Mouse (Mus musculus): ENCODE data around the gene Pax6.

Pax6 gene

DNA sequence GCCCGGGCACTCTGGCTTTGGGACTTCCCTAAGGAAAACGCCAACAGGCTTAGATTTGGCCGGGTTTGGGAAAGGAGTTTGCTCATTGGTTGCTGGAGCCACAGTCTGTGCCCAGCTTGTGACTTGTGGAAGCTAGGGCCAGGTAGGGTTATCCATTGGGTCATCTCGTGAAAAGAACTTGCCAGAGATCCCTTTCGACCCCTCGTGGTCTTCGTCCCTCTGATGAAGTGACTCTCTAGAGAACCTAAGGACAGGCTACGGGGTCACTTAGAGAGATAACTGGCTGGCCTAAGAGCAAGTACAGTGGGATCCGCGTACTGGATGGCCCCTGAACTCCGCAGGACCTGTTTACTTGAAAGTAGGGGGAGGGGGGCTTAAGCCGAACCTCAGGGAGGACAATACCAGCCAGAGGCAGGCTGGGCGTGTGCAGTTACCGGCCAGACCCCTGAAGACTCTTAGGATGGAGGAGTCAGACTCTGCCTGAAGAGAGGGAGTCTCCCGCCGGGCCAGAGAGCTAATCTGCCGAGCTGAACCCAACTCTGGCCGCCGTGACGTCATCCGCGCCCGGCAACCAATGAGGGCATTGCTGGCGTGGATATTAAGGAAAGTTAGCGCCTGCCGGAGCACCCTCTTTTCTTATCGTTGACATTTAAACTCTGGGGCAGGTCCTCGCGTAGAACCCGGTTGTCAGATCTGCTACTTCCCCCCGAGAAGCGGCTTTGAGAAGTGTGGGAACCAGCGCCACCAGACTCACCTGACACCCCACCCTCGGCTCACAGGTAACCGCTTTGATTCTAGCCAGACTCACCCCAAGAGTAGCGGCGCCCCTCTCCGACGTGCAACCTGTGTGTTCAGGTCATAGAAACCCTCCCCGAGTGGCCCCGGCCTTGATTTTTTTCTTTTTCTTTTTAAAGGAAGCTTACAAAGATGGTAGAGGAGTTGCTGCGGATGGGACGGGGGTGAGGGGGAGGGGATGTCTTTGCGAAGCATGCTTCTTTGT lies at the start of gene Pax6:
TSS of gene Pax6 (plus strand) at position 630 of the 1,000 bp plus-strand sequence.
- no peak for DNase-seq (ENCODE audit: low spot score)

DNA sequence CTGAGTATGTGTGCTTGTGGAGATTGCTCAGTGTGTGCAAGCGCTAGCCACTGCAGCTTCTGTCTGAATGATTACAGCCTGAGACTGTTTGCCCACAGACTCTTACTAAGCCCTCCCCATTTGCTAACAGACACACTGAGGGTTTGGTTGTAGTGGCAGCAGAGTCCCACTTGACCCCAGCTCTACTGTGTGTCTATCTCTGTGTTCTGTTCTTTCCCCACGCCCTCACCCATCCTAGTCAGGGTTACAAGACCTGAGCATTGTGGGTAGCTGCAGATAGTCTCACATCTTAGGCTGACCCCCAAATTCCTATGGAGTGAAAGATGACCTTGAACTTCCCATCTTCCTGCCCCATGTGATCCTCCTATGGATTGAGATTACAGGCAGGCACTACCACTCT lies 19.8 kb upstream of the Pax6 start:
- no peak for DNase-seq (ENCODE audit: low spot score)

DNA sequence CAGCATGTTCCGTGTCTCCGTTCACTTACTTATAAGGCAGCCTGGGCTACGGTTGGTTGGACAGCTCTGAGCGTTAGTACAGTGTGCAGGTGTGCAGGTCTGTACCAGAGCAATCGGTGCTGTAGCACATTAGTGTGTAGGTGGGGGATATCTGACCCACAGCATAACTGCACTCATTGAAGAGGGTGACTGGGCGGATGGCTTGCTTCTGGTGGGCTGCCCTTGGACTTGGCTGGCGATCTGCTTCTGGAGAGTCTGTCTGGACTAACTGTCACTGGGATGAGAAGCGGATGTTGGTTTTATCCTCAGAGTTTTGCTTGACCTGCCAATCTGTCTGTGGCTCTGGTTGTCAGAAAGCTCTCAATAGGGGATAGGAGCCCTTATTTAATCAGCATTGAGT lies 12.2 kb upstream of the Pax6 start:
- no peak for DNase-seq (ENCODE audit: low spot score)

DNA sequence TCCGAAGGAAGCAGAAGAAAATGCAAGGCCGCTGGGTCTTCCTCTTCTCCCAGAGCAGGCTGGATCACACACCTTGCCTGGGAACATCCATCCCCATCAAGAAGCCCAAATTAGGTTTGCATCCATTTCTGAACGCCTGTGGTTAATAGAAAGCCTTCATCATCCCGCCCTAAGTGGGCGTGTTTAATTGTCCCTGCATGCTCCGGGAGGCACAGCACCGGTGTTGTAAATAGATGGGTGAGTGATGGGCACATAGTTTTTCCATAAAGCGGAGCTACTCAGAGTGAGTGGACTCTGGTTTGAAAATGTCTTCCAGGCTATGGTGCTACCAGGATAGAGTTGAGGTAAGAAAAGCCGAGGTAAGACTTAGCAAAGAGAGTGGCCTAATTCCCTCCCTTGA lies 9.3 kb upstream of the Pax6 start:
- no peak for DNase-seq (ENCODE audit: low spot score)

DNA sequence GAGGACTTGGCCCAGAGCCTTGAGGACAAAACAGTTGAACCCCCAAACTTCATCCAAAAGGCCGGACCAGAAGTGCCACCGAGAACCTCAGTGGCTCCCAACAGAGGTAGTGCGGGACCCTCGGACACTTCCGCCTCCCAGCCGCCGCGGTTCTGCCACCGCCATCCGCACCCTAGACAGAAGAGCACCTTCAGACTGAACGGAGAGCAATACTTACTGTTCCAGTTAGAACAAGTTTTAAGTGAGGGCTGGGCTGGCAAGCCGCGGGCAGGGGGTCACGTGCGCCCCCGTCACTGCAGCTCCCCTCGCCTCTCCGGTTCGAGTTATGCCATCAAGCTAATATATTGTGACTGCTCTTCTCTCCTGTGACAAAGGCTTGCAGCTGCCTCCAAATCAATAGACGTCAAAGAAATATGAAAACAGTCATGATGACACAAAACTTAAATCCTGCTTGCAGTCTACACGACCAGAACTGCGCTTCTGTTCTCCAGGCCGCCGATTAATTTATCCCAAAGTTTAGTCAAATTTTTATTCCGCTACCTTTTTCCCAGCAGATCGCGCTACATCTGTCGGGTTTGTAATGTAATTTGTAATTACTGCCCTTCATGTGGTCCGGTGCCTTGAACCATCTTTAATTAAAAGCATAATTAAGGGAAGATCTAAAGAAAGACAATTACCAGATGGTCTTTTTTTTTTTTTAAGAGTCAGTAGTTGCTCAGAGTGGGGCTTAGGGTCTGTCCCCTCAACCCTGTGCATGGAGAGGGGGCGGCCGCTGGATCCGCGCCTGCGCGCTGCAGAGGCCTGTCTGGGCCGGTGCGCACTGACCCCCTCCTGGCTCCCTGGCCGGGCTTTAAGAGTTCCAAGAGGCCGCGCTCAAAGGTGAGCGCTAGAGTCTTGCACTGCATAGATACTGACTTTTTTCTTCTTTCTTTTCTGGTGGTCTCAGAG lies 8.5 kb upstream of the Pax6 start:
- DNase-seq (ENCODE audit: low spot score), result no peak

DNA sequence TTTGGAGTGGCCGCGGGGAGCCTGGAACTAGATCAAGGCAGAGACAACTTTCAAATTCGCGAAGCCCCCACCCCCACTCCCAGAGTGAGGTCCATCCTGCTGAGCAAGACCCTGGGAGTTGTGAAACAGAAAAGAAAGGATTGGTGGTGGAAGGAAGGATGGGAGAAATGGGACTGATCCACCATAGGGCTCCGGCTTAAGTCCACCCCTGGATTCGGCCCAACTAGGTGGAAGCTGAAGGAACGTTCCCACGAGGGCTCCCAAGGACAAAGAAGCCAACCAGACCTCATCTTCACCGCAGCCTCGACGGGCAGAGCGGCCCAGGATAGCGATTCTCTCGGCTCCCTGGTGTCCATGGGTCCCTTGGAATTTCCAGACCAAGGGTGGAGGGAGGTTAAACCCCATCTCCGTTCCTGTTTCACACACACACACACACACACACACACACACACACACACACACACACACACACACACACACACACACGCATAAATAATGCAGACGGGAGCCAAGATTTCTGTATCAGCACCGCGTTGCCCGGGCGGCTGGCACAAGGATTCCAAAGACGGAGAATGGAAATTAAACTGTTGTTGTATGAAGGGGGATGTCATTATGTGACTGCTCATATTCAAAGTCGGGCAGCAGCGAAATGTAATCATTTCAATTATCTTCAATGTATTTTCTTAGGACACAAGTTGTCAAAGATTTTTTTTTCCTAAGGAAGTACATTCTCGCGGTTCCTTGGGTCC lies 7.7 kb upstream of the Pax6 start:
- DNase-seq (ENCODE audit: low spot score), result no peak

DNA sequence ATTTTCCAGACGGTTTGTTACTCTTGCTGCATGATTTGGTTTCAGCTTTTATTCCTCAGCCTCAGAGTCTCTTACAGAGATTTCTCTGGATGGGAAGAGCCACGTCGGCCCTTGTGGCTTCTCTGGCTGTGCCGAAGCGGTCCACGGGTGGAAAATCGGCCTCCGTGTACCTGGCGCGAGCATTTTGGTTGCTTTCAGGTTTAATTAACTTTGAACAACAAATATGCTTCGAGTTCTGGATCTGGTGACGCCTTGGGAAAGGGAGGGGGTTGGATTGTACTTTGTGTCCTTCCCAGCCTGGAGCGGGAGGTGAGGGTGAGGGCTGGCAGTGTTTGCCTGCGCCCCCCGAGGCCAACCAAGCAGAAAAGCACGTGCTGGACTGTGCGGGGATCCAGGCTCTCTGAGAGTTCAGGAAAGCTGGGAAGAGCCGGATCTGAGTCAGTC lies 7.1 kb upstream of the Pax6 start:
- DNase-seq (ENCODE audit: low spot score), result no peak

DNA sequence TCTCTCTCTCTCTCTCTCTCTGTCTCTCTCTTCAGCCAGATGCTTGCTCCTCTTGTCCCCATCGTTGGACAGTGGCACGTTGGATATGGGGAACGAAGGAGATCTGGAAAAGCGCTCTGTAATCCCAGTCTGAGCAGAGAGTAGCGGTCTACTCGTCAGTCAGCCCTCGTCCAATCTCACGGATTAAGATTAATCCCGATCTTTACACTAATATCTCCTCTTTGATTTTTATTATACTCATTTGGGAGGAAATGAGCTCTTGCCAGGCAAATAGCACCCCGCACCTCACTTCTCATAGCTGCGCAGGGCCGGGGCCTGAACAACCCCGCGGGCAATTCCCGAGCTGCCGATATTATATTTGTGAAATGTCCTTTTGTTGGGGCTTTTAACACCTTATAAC lies 6.6 kb upstream of the Pax6 start:
- no peak for DNase-seq (ENCODE audit: low spot score)

DNA sequence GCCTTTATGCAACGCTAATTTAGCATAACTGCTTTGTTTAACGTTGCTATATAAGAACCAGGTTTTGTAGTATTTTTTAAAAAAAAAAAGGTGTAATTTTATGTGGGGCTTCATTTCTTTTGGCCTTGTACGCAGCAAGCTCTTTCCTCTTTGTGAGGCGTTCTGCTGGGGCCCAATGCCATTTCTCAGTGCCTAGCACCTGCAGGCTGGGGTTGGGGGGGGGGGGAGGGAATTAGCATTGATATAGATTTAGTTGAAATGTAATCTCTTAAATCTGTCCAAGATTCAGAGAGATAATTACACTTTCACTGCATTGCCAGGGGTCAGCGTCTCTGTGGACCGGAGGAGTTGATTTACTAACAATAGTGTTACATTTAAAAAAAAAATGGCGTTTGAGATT lies 6.1 kb upstream of the Pax6 start:
- DNase-seq (ENCODE audit: low spot score), result no peak

DNA sequence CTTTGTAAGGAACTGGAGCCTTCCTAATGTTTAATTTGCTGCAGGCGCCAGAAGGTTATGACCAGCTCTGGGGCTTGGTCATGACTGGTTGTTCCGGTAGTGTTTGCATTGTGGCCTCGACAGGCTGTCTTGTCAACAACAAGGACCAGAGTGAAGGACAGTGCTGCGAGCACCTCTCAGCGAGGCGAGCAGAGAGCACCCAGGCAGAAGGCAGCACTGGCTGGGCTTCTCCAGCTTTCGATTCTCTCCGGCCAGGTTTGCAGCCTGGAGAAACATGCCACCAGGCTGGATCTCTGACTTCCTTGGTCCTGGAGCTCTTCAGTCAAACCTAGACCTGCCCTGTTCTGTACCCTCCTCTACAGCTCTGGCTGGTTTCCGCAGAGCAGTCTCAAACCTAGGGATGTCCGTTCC lies 5.6 kb upstream of the Pax6 start:
- DNase-seq (ENCODE audit: low spot score), result no peak

DNA sequence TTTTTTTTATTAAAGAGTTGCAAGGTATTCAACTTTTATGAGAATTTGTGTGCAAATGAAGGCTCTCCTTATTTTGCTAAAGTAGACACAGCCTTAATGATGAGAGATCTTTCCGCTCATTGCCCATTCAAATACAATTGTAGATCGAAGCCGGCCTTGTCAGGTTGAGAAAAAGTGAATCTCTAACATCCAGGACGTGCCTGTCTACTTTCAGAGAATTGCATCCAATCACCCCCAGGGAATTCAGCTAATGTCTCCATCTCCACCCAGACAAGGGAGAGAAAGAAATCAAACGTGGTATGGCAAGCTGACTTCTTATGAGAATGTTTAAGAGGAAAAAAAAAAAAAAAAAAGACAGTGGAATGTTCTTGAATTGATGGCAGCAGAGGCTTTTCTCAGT lies 3.7 kb upstream of the Pax6 start:
- no peak for DNase-seq (ENCODE audit: low spot score)

DNA sequence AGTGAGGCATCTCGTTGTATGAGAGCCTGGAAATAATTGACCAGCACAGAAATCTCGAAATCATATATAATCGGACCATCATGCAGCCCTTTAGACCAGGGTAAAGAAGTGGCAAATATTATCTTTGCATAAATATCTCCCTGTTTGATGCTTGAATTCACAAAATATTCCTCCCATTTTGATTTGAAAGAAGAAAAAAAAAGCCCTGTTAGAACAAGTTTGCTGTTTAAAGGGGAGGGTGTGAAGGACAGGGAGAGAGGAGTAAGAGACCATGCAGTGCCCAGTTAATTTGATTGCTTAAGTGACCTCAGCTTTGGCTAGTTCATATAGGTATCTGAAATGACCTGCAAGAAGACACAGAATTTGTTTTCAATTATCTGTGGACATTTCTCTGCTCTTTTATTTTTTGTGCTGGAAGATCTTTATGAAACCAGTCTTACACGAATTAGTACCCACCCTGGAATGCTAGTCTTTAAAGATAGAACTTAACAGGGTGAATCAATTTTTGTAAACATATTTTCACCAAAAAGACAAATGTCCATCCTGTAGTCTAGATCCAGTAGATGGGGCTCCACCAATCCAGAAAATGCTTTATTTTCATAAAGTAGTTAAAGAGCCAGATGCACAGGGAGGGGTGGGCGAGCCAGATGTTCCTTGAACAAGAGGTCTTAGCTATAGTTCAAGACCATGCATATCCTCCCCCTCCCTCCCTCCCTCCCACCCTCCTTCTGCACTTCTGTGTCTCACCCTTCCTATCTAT lies 3.0 kb upstream of the Pax6 start:
- DNase-seq (ENCODE audit: low spot score), result no peak

DNA sequence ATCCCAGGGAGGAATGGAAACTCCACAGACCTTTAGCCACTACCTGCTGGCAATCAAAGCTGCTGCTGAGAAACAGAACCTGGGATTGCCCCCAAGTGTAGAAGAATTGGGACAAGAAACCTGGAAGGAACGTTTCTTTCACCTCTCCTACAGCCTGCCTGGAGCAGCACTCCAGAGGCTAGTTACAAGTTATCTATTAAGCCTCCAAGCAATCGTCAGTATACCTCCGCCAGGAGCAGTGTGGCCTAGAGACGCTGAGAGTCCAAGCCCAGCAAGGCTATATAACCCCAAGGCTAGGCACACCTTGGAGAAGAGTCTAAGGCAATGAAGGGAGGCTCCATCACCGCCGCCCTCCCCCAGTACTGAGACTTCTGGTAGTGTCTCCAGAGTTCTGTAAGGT lies 2.4 kb upstream of the Pax6 start:
- DNase-seq (ENCODE audit: low spot score), result no peak

DNA sequence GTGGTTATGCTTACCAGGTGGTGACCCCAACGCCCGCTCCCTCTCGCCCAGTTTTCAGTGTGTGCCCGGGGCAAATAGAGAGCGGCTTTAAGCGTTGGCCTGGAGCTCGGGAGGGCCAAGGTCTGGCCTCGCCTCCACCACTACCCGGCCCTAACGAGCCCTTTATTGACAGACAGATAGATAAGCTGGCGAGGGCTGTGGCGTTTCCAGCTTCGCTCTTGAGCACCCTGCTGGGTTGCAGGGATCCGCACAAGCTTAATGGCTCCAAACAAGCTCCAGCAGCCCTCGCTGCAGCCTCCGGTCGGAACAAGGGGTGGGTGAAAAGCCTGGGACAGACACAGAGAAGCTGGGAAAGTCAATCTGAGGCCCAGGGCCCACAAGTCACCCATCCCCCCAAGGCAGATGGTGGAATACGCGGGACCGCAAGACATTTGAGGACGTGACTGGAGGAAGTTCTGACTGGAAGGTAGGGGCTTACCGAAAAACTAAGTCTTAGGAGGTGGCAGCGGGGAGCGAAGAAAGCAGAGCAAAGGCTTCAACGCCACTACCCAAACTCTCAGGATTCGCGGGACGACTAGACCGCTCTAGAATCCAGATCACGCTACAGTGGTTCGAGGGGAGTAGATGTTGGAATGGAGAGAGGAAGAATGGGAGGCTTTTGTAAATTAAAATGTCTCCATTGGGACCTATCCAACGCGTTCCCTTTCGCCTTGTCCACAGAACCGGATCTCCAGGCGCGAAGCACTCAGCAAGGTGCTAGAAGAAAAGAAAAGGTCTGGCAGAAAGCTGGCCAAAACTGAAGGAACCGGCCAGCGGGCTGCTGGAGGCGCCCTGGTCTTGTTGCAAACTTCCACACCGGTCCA lies 1.7 kb upstream of the Pax6 start:
- DNase-seq (ENCODE audit: low spot score), result no peak

DNA sequence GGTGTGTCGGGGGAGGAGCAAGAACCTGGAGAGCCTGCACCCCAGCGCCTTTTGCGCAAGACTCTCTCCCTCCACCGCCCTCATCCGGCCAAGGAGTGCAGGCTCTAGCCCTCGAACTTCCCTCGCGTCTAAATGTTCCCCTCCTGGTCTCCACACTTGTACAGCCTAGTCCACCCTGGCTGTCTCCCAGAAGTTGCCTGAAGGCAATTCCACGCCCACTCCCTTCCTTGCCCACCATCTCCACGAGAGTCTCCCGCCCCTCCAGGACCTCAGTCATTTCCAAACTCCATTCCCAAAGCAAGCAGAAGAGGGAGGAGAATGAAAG lies 1.1 kb upstream of the Pax6 start:
- DNase-seq (ENCODE audit: low spot score), result no peak

DNA sequence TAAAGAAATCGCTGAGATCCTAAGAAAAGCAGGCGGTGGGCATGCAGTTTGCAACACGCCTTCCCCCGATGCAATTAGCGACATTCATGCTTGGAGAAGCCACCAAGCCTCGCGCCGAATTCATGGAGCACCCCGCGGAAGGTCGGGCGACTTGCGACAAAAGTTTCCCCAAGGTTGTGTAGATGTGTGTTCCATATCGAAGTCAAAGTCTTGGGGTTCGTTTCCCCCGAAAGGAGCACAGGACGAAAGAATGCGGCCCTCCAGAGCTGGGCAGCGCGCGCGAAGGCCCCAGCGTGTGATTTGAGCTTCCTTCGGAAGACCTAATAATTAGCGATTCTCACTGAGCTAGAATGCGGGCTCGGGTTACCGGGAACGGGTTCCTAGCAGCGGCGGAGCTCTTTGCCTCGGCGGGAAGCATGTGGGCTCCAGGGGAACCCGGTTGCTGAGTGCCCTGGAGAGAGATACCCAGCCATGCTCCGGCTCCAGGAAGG lies 716 bp downstream of the Pax6 start:
- no peak for DNase-seq (ENCODE audit: low spot score)

DNA sequence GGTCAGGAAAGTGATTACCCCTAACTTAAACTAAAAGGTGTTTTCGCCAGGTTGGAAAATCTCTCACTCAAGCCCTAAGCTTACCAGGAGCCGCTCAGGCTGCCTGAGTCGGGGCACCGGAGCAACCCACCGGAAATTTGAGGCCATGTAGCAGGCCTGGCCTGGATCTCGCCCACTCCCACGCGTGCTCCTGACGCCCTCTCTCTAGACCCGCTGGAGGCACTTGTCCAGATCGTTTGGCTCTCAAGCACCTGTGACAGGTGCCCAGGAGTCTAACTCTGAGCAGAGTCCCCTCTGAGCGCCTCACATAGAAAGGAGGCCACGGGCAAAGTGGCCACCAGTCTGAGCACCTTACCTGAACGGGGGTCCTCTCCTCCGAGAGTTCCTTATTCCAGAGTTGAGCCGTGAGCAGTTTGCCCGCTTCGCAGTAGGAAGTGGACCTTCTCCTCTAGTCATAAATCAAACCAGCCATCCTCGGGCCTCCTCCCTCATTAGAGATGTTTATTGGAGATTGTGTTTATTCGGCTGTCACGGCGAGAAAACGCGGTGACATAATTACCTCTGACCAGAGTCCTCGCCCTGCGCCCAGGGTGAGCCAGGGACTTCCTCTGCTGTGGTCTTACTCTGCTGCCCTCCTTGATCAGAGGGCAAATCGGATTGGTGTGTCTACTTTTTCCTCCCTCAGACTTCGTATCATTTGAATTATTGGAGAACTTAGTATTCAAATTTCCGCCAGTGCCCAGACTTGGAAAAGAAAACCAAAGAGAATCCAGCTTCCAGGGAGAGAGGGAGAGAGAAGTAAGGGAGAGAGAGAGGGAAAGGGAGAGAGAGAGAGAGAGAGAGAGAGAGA lies 1.4 kb downstream of the Pax6 start:
- DNase-seq (ENCODE audit: low spot score), result no peak

DNA sequence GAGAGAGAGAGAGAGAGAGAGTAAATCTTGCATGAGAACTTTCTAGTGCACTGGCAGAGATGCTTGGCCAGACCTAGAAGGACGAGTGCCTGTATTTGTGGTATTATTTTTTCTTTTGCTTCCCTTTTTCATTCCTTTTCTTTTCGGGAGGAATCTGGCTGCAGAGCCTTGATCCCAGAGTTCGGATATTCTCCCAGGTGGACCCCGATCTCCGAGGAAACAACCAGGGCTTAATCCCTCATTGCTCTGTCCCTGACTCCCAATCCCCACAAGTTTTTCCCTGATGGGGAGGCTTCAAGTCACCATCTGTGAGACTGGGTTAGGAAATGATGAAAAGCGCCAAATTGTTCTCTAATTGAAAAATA lies 2.0 kb downstream of the Pax6 start:
- DNase-seq (ENCODE audit: low spot score), result no peak

DNA sequence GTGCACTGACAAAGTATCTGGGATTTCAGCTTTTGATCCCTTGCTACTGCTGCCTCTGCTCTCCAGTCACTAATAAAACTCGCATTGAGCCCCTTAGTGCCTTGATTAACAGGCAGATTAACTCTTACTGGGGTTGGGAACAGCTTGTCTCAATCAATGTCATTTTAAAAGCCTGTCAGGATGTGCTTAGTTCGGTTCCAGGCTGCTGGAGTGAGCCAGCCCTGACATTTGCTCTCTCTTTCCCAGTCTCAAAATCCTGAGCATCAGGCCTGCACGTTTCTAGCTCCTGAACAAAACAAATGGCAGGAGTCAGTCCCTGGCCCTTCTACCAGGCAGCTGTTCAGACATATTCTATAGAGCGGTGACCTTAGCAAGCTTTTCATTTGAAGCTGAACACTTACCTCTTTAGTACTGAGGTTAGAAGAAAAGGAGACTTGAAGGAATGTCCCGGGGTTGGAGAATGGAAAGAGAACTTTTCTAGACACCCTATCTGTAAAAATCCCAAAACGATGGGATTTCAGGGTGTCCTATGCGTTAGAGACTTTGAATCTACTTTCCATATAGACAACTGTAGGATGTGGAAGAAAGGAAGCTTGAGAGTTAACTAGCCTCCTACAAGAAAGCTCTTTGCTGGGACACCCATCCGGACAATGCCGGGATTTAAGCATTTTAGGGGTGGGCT lies 2.6 kb downstream of the Pax6 start:
- DNase-seq (ENCODE audit: low spot score), result no peak
